Mouse (Mus musculus): Measurements from ENCODE around the gene Cd83. TPM values are rescaled to one million over a fixed set of nuclear protein-coding genes. Genes with fewer than 3 reads are reported as not detected.

Cd83 gene
- polyA plus RNA-seq, 1 experiment from 2014 or later, result 10.1 TPM

DNA sequence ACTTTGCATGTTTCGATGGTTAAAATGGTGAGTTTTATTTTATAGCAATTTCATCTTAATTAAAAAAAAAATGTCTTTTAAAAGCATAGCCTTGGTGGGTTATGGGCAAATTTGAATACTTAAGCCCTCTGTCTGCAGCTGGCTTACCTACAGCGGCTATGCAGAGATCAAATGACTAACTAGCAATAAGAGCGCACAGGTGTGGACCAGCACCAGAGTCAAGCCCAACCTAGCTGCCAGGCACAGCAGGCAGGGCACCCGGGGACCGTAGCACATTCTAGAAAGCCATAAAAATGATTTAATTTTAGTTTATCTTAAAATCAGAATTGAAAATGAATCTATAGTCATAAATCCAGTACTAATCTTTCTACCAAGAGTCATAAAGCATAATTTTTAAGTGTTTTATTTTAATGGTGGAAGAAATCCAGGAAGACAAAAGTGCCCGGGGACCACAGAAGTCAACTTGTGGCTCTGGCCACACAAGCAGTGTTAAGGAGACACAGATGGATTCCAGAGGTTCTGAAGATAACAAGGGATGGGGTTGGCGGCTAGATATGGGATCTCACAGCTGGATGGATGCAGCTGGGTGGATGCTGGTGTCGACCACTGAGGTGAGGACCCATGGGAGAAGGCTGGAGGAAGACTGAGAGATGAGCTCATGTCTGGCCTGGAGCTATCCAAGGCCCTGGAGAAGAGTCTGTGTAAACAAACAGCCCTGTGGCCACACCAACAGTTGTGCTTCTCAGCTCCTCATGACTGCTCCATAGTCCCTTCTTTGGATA is 46.5 kb downstream of the Cd83 start:
- H3K27ac ChIP-seq (ENCODE audit: low read depth, low read length), result no peak overlapping the region
- DNase-seq (ENCODE audit: low spot score) (no peak), ATAC-seq (ENCODE audit: low FRiP score) (no peak)
- no peaks in the 10 kb centered on the region for H3K36me3 ChIP-seq (ENCODE audit: control insufficient read depth, insufficient read depth, low read length)
- H3K4me1 ChIP-seq (replicated peaks; ENCODE audit: control insufficient read depth, insufficient read depth, low read length), result no peaks in the 10 kb centered on the region
- no peaks in the 10 kb centered on the region for H3K9me3 ChIP-seq (ENCODE audit: control insufficient read depth, low read length)
- no peak overlapping the region for H3K4me3 ChIP-seq (ENCODE audit: low read depth, low read length)
- no peaks in the 10 kb centered on the region for H3K27me3 ChIP-seq (ENCODE audit: control insufficient read depth, insufficient read depth, low read length)
- H3K9ac ChIP-seq (ENCODE audit: low read depth, low read length), result no peak overlapping the region
- WGBS, result 89% methylated on average over 8 of the region's 8 CpGs
- H3K4me2 ChIP-seq (replicated peaks; ENCODE audit: low read depth, low read length), result no peak overlapping the region

DNA sequence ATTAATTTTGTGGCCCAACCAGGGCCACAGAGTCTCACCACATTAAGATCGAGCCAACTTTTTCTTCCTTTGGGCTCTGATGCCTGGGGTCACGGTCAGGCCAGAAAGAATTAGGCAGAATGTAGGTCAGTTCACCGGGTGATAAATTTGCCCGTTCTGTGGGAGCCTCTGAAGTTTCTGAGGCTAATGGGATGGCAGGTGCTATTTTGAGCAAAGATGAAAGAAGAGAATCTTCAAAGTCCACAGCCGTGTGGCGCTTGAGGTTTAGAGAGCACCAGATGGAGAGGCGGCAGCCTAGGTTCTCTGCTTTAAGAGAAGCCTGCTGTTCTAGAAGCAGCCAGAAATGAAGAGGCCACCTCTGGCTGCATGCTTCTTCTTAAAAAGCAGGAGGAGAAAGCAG is 48.2 kb downstream of the Cd83 start:
- Histone ChIP-seq H3K4me1 (replicated peaks; ENCODE audit: control insufficient read depth, insufficient read depth, low read length) (no peaks in the 10 kb centered on the region), H3K4me2 (replicated peaks; ENCODE audit: low read depth, low read length) (no peak overlapping the region), H3K9ac (ENCODE audit: low read depth, low read length) (no peak overlapping the region), H3K36me3 (ENCODE audit: control insufficient read depth, insufficient read depth, low read length) (no peaks in the 10 kb centered on the region), H3K27me3 (ENCODE audit: control insufficient read depth, insufficient read depth, low read length) (no peaks in the 10 kb centered on the region), H3K27ac (ENCODE audit: low read depth, low read length) (no peak overlapping the region), H3K4me3 (ENCODE audit: low read depth, low read length) (no peak overlapping the region), H3K9me3 (ENCODE audit: control insufficient read depth, low read length) (no peaks in the 10 kb centered on the region)
- 62% methylated on average over 7 of the region's 7 CpGs for WGBS
- DNase-seq (ENCODE audit: low spot score), result no peak
- no peak for ATAC-seq (ENCODE audit: low FRiP score)

GRCm38 (mm10) chr13:43836376-43836775 is 51.8 kb downstream of the Cd83 start:
- Histone ChIP-seq H3K36me3 (ENCODE audit: control insufficient read depth, insufficient read depth, low read length) (no peaks in the 10 kb centered on the region), H3K27ac (ENCODE audit: low read depth, low read length) (no peak overlapping the region), H3K4me2 (replicated peaks; ENCODE audit: low read depth, low read length) (no peak overlapping the region), H3K27me3 (ENCODE audit: control insufficient read depth, insufficient read depth, low read length) (no peaks in the 10 kb centered on the region), H3K4me1 (replicated peaks; ENCODE audit: control insufficient read depth, insufficient read depth, low read length) (no peaks in the 10 kb centered on the region), H3K4me3 (ENCODE audit: low read depth, low read length) (no peak overlapping the region), H3K9me3 (ENCODE audit: control insufficient read depth, low read length) (no peaks in the 10 kb centered on the region), H3K9ac (ENCODE audit: low read depth, low read length) (no peak overlapping the region)
- WGBS, result 73% methylated on average over 8 of the region's 8 CpGs
- no peak for DNase-seq (ENCODE audit: low spot score)
- no peak for ATAC-seq (ENCODE audit: low FRiP score)

DNA sequence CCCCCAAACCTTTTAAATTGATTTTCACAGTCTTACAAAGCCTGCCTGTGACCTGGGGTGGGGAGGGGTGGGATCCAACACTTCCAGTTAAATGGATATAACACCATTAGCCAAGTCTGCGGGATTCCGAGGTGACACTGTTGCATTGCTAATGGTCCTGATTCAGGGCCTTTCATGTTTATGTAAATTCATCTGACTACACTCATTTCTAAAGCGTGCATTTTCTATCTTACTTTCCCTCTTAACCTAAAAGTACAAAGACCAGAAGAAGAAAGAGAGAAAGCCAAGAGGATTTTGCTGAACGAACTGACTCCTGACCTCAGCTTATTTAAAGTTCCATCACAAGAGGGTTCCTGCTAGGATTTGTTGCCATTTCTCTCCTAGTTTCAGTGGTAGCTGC is 53.2 kb downstream of the Cd83 start:
- Histone ChIP-seq H3K36me3 (ENCODE audit: control insufficient read depth, insufficient read depth, low read length) (no peaks in the 10 kb centered on the region), H3K4me1 (replicated peaks; ENCODE audit: control insufficient read depth, insufficient read depth, low read length) (no peaks in the 10 kb centered on the region), H3K9ac (ENCODE audit: low read depth, low read length) (no peak overlapping the region), H3K4me2 (replicated peaks; ENCODE audit: low read depth, low read length) (no peak overlapping the region), H3K9me3 (ENCODE audit: control insufficient read depth, low read length) (no peaks in the 10 kb centered on the region), H3K27ac (ENCODE audit: low read depth, low read length) (no peak overlapping the region), H3K4me3 (ENCODE audit: low read depth, low read length) (no peak overlapping the region), H3K27me3 (ENCODE audit: control insufficient read depth, insufficient read depth, low read length) (no peaks in the 10 kb centered on the region)
- DNase-seq (ENCODE audit: low spot score) (no peak), ATAC-seq (ENCODE audit: low FRiP score) (no peak)
- 33% methylated on average over 4 of the region's 4 CpGs for WGBS

DNA sequence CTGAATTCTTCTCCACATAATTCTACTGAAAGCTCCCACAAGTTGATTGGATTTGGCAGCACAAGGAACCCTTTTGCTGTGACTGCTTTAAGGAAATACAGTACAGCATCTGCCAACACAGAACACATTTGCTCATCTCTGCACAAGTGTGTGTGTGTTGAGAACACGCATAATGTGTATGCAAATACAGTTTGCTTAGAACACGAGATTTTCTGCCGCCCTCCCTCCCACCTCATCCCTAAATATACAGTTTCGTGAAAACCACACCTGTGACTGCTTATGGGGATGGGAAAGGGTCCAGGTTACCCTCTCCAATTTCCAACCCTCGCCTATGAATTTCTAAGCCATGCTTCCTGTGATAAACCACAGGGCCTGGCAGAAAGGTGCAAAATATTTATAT is 60.6 kb downstream of the Cd83 start:
- no peak overlapping the region for H3K4me2 ChIP-seq (replicated peaks; ENCODE audit: low read depth, low read length)
- ATAC-seq (ENCODE audit: low FRiP score), result no peak

DNA sequence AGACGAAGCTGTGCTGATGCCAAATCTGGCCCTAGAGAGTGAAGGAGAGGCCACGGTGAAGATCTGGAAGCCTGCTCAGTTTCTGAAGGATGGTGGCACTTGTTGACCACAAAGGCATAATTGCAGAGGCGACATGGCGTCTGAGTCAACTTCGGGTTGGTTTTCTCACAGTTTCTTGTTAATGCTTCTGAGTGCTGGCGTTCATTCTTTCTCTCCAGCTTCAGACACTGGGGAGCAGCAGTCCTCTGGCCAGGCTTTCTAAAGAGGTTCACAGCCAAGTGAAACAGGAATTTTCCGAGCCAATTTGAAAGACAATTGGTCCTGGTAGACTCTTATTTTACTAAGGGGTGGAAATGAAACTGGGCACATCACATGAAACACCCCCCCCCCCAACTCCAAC is 62.6 kb downstream of the Cd83 start:
- H3K36me3 ChIP-seq (ENCODE audit: control insufficient read depth, insufficient read depth, low read length), result no peaks in the 10 kb centered on the region
- no peak overlapping the region for H3K4me3 ChIP-seq (ENCODE audit: low read depth, low read length)
- ATAC-seq (ENCODE audit: low FRiP score) (no peak), DNase-seq (ENCODE audit: low spot score) (no peak)
- no peaks in the 10 kb centered on the region for H3K27me3 ChIP-seq (ENCODE audit: control insufficient read depth, insufficient read depth, low read length)
- H3K9ac ChIP-seq (ENCODE audit: low read depth, low read length), result no peak overlapping the region
- no peak overlapping the region for H3K4me2 ChIP-seq (replicated peaks; ENCODE audit: low read depth, low read length)
- no peak overlapping the region for H3K27ac ChIP-seq (ENCODE audit: low read depth, low read length)
- H3K9me3 ChIP-seq (ENCODE audit: control insufficient read depth, low read length), result no peaks in the 10 kb centered on the region
- 0 out of 2 replicates have a peak, but pooled peaks cover 3% of the 10 kb centered on the region for H3K4me1 ChIP-seq (replicated peaks; ENCODE audit: control insufficient read depth, insufficient read depth, low read length)
- 90% methylated on average over 7 of the region's 7 CpGs for WGBS

More for the DNA sequence above, 60.6 kb downstream of the Cd83 start:
- no peaks in the 10 kb centered on the region for H3K36me3 ChIP-seq (ENCODE audit: control insufficient read depth, insufficient read depth, low read length)
- no peak overlapping the region for H3K4me3 ChIP-seq (ENCODE audit: low read depth, low read length)
- 80% methylated on average over 5 of the region's 5 CpGs for WGBS
- H3K4me1 ChIP-seq (replicated peaks; ENCODE audit: control insufficient read depth, insufficient read depth, low read length), result 0 out of 2 replicates have a peak, but pooled peaks cover 3% of the 10 kb centered on the region
- H3K9me3 ChIP-seq (ENCODE audit: control insufficient read depth, low read length), result no peaks in the 10 kb centered on the region
- H3K27ac ChIP-seq (ENCODE audit: low read depth, low read length), result no peak overlapping the region
- H3K9ac ChIP-seq (ENCODE audit: low read depth, low read length), result no peak overlapping the region
- no peaks in the 10 kb centered on the region for H3K27me3 ChIP-seq (ENCODE audit: control insufficient read depth, insufficient read depth, low read length)
- no peak for DNase-seq (ENCODE audit: low spot score)

DNA sequence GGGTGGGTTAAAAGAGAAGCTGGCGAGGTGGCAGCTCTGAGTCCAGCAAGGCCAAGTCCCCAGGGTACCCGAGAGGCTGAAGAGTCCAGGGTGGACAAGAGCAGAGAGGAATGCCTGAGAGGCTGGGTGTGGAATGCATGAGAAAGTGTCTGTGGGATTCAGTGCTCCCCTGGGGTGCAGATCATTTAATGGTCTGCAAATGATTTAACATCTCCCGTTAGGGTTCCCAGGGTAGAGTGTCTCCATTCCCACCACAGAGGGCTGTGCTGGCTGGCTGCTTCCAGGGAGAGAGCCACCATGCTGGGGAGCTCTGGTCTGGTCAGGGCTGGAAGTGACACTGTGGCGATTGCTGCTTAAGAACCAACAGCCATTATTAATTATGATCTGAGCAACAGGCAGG is 65.2 kb downstream of the Cd83 start:
- no peaks in the 10 kb centered on the region for H3K36me3 ChIP-seq (ENCODE audit: control insufficient read depth, insufficient read depth, low read length)

DNA sequence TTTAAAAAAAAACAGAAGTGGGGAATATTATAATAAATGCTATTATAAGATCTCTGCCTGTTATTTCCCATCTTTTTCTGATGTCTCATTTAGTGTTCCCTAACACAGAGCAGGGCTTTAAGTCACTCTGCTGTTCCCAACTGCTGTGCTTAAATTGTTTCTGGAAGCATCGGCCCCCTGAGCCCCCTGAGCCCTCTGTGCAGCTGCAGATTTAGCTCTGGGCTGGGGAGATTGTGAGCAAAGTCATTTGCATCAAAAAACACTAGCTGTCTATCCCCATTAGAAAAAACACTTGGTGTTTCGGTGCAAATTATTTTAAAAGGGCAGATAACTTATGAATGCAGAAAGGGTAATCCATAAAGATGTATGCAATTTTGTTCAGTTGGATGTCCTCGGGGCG is 66.5 kb downstream of the Cd83 start:
- DNase-seq (ENCODE audit: low spot score) (no peak), ATAC-seq (ENCODE audit: low FRiP score) (no peak)
- H3K27me3 ChIP-seq (ENCODE audit: control insufficient read depth, insufficient read depth, low read length), result no peaks in the 10 kb centered on the region
- H3K9me3 ChIP-seq (ENCODE audit: control insufficient read depth, low read length), result no peaks in the 10 kb centered on the region
- no peak overlapping the region for H3K9ac ChIP-seq (ENCODE audit: low read depth, low read length)
- 0 out of 2 replicates have a peak, but pooled peaks cover 3% of the 10 kb centered on the region for H3K4me1 ChIP-seq (replicated peaks; ENCODE audit: control insufficient read depth, insufficient read depth, low read length)
- H3K4me3 ChIP-seq (ENCODE audit: low read depth, low read length), result no peak overlapping the region
- no peak overlapping the region for H3K27ac ChIP-seq (ENCODE audit: low read depth, low read length)
- 44% methylated on average over 4 of the region's 4 CpGs for WGBS
- H3K36me3 ChIP-seq (ENCODE audit: control insufficient read depth, insufficient read depth, low read length), result no peaks in the 10 kb centered on the region
- no peak overlapping the region for H3K4me2 ChIP-seq (replicated peaks; ENCODE audit: low read depth, low read length)

More for the DNA sequence above, 65.2 kb downstream of the Cd83 start:
- Histone ChIP-seq H3K27ac (ENCODE audit: low read depth, low read length) (no peak overlapping the region), H3K4me1 (replicated peaks; ENCODE audit: control insufficient read depth, insufficient read depth, low read length) (0 out of 2 replicates have a peak, but pooled peaks cover 3% of the 10 kb centered on the region), H3K4me2 (replicated peaks; ENCODE audit: low read depth, low read length) (no peak overlapping the region), H3K9me3 (ENCODE audit: control insufficient read depth, low read length) (no peaks in the 10 kb centered on the region), H3K27me3 (ENCODE audit: control insufficient read depth, insufficient read depth, low read length) (no peaks in the 10 kb centered on the region), H3K9ac (ENCODE audit: low read depth, low read length) (no peak overlapping the region), H3K4me3 (ENCODE audit: low read depth, low read length) (no peak overlapping the region)
- WGBS, result 41% methylated on average over 4 of the region's 4 CpGs
- DNase-seq (ENCODE audit: low spot score) (no peak), ATAC-seq (ENCODE audit: low FRiP score) (no peak)
